Mouse (Mus musculus) heart, adult 2 months (tissue): ENCODE results near the gene Iqschfp. TPM values are rescaled to one million over a fixed set of nuclear protein-coding genes. Genes with fewer than 3 reads are reported as not detected.

ENCODE experiments used
- DNase-seq, 2 experiments: peaks; one replicate each; pipeline ENCODE4 v3.0.0; 2021
- H3K27ac ChIP-seq: fragments of 200-600 bp; 2 replicates; pipeline ENCODE4 v1.8.1; 2022
- H3K27me3 ChIP-seq: fragments of 200-500 bp; 2 replicates; pipeline ENCODE4 v1.6.1; 2012; ENCODE audit warnings: mild to moderate bottlenecking, low read length, inconsistent platforms, mixed read lengths; ENCODE audit not compliant: control insufficient read depth, insufficient read depth
- H3K36me3 ChIP-seq: fragments of 200-500 bp; 2 replicates; pipeline ENCODE4 v1.6.1; 2012; ENCODE audit warnings: low read length, inconsistent platforms; ENCODE audit not compliant: control insufficient read depth, insufficient read depth
- H3K4me1 ChIP-seq: fragments of 200-500 bp; 2 replicates; pipeline ENCODE4 v1.6.1; 2011; ENCODE audit warnings: low read length; ENCODE audit not compliant: control insufficient read depth, insufficient read depth
- H3K4me3 ChIP-seq: fragments of 200-600 bp; 2 replicates; pipeline ENCODE4 v1.8.1; 2022
- H3K79me2 ChIP-seq: fragments of 200-500 bp; replicated peaks from 2 replicates; pipeline ENCODE4 v1.6.1; 2012; ENCODE audit warnings: mild to moderate bottlenecking, inconsistent platforms, low read length, moderate library complexity, mixed read lengths; ENCODE audit not compliant: control insufficient read depth, insufficient read depth
- H3K9ac ChIP-seq: fragments of 200-500 bp; 2 replicates; pipeline ENCODE4 v1.6.1; 2012; ENCODE audit warnings: low read depth, mild to moderate bottlenecking, control low read depth, inconsistent platforms, low read length, mixed read lengths
- CTCF ChIP-seq: fragments of 200-600 bp; IDR thresholded peaks from 2 replicates; pipeline ENCODE4 v1.8.1; 2022; ENCODE audit warnings: antibody characterized with exemption, mild to moderate bottlenecking, moderate library complexity
- EP300 ChIP-seq: fragments of 200-500 bp; IDR thresholded peaks from 2 replicates; pipeline ENCODE4 v1.6.1; 2011; ENCODE audit warnings: low read depth, low read length, control low read depth; ENCODE audit not compliant: insufficient read depth
- POLR2A ChIP-seq: fragments of 200-500 bp; IDR thresholded peaks from 2 replicates; pipeline ENCODE4 v1.6.1; 2011; ENCODE audit warnings: mild to moderate bottlenecking, low read depth, low read length, control low read depth; ENCODE audit not compliant: insufficient read depth
- WGBS: fragments of 180-500 bp; shearing (Covaris S2); methylation state at CpG from one replicate; pipeline ENCODE4 v1.1.7; 2018; 5-methylcytosine and 5-hydroxymethylcytosine counted together
- intact Hi-C: fragments of 180-260 bp; cut with DNase I; formaldehyde crosslinking; loops from one replicate; pipeline ENCODE4 v1.15.1; 2025
- polyA plus RNA-seq: library from polyadenylated mRNA; depleted of rRNA; stranded (reverse); fragments of >200 nt; gene quantifications from 2 replicates; pipeline ENCODE4 v1.2.3, GENCODE M21; 2012
- total RNA-seq, 2 experiments: library from RNA; stranded (reverse); gene quantifications; 2 replicates each; pipeline ENCODE4 v1.2.3; 2021

Gene Iqschfp
- total and polyA plus RNA-seq, 3 experiments = not detected

GRCm38 (mm10) chr3:68650251-68650650 is 758.2 kb downstream of the Iqschfp start:
- no peak overlapping the region for H3K4me3 ChIP-seq
- intact Hi-C loops = no loop called here
- H3K79me2 ChIP-seq = no peaks in the 10 kb centered on the region
- WGBS = 90% methylated on average over 3 of the region's 3 CpGs
- no peak for TF ChIP-seq EP300
- H3K36me3 ChIP-seq = no peaks in the 10 kb centered on the region
- no peak overlapping the region for H3K9ac ChIP-seq
- H3K27me3 ChIP-seq = no peaks in the 10 kb centered on the region
- no peak for DNase-seq
- no peaks in the 10 kb centered on the region for H3K4me1 ChIP-seq
- H3K27ac ChIP-seq = no peak overlapping the region

- 77% methylated on average over 4 of the region's 4 CpGs for WGBS
- H3K79me2 ChIP-seq = no peaks in the 10 kb centered on the region
- intact Hi-C loops = no loop called here
- no peaks in the 10 kb centered on the region for H3K4me1 ChIP-seq
- H3K36me3 ChIP-seq = no peaks in the 10 kb centered on the region
- DNase-seq = no peak
- no peak overlapping the region for H3K4me3 ChIP-seq
- H3K9ac ChIP-seq = no peak overlapping the region
- H3K27me3 ChIP-seq = no peaks in the 10 kb centered on the region
- no peak for TF ChIP-seq POLR2A
- no peak for TF ChIP-seq CTCF
- no peak for TF ChIP-seq EP300
- H3K27ac ChIP-seq = no peak overlapping the region
These were observed 764.7 kb downstream of the Iqschfp start for GRCm38 (mm10) chr3:68656607-68657352.

- no peaks in the 10 kb centered on the region for H3K36me3 ChIP-seq
- H3K9ac ChIP-seq = no peak overlapping the region
- H3K27me3 ChIP-seq = no peaks in the 10 kb centered on the region
- H3K27ac ChIP-seq = no peak overlapping the region
- no peaks in the 10 kb centered on the region for H3K79me2 ChIP-seq
- WGBS = 14% methylated on average over 9 of the region's 9 CpGs
- no peak overlapping the region for H3K4me3 ChIP-seq
- no peaks in the 10 kb centered on the region for H3K4me1 ChIP-seq
- DNase-seq = no peak
- no peak for TF ChIP-seq POLR2A
- no peak for TF ChIP-seq CTCF
- no peak for TF ChIP-seq EP300
- intact Hi-C loops = no loop called here
These were observed 765.7 kb downstream of the Iqschfp start for GRCm38 (mm10) chr3:68657589-68658245.

GRCm38 (mm10) chr3:68659996-68660395 is 768.0 kb downstream of the Iqschfp start:
- no peaks in the 10 kb centered on the region for H3K79me2 ChIP-seq
- H3K4me1 ChIP-seq = no peaks in the 10 kb centered on the region
- H3K36me3 ChIP-seq = no peaks in the 10 kb centered on the region
- H3K27ac ChIP-seq = no peak overlapping the region
- 96% methylated on average over 6 of the region's 6 CpGs for WGBS
- no peak for DNase-seq
- intact Hi-C loops = no loop called here
- H3K27me3 ChIP-seq = no peaks in the 10 kb centered on the region
- H3K9ac ChIP-seq = no peak overlapping the region
- no peak overlapping the region for H3K4me3 ChIP-seq
- no peak for TF ChIP-seq EP300
- TF ChIP-seq CTCF = no peak
- no peak for TF ChIP-seq POLR2A

GRCm38 (mm10) chr3:68660538-68660937 is 768.5 kb downstream of the Iqschfp start:
- H3K4me1 ChIP-seq = no peaks in the 10 kb centered on the region

GRCm38 (mm10) chr3:68662386-68662785 is 770.4 kb downstream of the Iqschfp start:
- no peak overlapping the region for H3K9ac ChIP-seq
- DNase-seq = no peak
- no peak overlapping the region for H3K27ac ChIP-seq
- 45% methylated on average over 5 of the region's 5 CpGs for whole genome bisulfite sequencing
- TF ChIP-seq POLR2A (no peak), EP300 (no peak), CTCF (no peak)
- no peak overlapping the region for H3K4me3 ChIP-seq
- intact Hi-C loops = no loop called here
- no peaks in the 10 kb centered on the region for H3K79me2 ChIP-seq
- no peaks in the 10 kb centered on the region for H3K36me3 ChIP-seq
- H3K27me3 ChIP-seq = no peaks in the 10 kb centered on the region
- H3K4me1 ChIP-seq = no peaks in the 10 kb centered on the region

More at GRCm38 (mm10) chr3:68660538-68660937, 768.5 kb downstream of the Iqschfp start:
- DNase-seq = no peak
- intact Hi-C loops = no loop called here
- no peaks in the 10 kb centered on the region for H3K79me2 ChIP-seq
- no peak overlapping the region for H3K27ac ChIP-seq
- WGBS = 55% methylated on average over 4 of the region's 4 CpGs
- H3K36me3 ChIP-seq = no peaks in the 10 kb centered on the region
- H3K9ac ChIP-seq = no peak overlapping the region
- no peaks in the 10 kb centered on the region for H3K27me3 ChIP-seq
- TF ChIP-seq EP300 = no peak
- TF ChIP-seq CTCF = no peak
- TF ChIP-seq POLR2A = no peak
- no peak overlapping the region for H3K4me3 ChIP-seq
